Mouse (Mus musculus) stomach, postnatal 0 days (tissue): ENCODE results near the gene Rnf114.

Experiments used
- CTCF ChIP-seq: IDR thresholded peaks from 2 replicates; pipeline ENCODE4 v1.5.1; 2016; ENCODE audit warnings: antibody characterized with exemption, low read depth, mild to moderate bottlenecking, moderate library complexity
- EP300 ChIP-seq: optimal IDR thresholded peaks from 2 replicates; pipeline ENCODE3; 2016; ENCODE audit warnings: antibody characterized with exemption

DNA sequence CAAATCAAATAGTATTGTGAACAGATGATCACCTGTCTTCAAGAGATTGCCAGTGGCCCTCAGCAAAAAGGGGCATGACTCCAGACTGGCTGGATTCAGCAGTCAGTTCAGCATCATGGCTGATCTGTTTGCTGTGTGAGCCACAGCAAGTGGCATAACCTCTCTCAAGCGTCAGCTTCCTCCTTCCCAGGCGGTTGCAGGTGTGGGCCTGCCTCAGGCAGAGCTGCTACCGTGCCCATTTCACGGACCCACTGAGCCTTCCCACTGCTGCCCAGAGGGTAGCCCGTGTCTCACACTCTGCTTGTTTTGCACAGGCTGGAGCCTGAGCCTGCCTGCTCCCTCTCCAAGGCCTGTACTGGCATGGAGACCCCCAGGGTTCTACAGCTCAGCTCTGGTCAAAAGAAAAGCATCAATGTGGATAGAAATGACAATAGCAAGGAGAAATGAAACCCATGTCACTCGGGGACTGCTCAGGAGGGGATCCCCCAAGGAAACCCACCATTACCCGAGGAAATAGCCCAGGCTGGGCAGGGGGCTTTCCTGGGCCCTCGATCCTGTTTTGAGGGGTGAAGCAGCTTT lies 59.0 kb downstream of the Rnf114 start:
- TF ChIP-seq EP300, result no peak
- no peak for TF ChIP-seq CTCF
